Mouse (Mus musculus): ENCODE measurements around the gene Adipor1.
"Not testable (repeated sequence)": the region's sequence is repeated elsewhere in the genome, so short reads cannot be mapped to it uniquely, and the experiment has no call there.

The Adipor1 gene

GRCm38 (mm10) chr1:134419751-134420458 is 4.7 kb downstream of the Adipor1 start:
- DNase-seq: peak; percentile 63

DNA sequence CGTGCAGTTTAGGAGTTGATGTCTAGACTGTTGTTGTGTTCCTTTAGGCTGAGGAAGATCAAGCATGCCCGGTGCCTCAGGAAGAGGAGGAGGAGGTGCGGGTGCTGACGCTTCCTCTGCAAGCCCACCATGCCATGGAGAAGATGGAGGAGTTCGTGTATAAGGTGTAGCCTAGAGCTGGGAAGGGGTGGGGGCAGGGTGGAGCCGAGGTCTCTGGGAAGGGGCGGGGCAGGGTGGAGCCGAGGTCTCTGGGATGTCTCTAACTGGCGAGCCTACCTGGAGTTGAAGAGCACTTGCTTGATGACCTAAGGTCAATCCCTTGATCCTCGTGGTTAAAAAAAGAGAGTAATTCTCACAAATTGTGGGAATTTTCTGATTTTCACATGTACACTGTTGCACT is 8.7 kb downstream of the Adipor1 start:
- no peak for DNase-seq

- no peak for DNase-seq
Observed at GRCm38 (mm10) chr1:134426289-134426688, 11.1 kb downstream of the Adipor1 start.

GRCm38 (mm10) chr1:134433002-134433401 is 17.8 kb downstream of the Adipor1 start:
- DNase-seq: no peak

DNA sequence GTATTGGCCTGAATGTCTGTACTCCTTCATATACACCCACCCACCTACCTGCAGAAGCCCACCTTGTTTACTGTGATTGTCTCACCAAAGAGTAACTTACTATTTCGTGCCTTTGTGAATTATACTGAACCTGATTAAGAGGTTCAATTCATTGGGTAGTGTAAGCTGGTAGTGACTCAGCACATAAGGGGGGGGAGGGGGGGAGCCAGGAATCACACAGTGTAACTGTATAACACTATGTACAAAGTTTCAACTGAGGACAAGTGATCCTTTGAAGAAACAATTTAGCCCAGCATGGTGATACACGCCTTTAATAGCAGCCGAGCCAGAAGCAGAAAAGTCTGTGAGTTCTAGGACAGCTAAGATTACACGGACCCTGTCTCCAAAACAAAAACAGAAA is 18.3 kb downstream of the Adipor1 start:
- no peak for DNase-seq

GRCm38 (mm10) chr1:134435414-134435813 is 20.2 kb downstream of the Adipor1 start:
- DNase-seq: peak; percentile 43

- DNase-seq: no peak
Observed at GRCm38 (mm10) chr1:134440437-134440836, 25.3 kb downstream of the Adipor1 start.

- DNase-seq: not testable (repeated sequence)
Observed at GRCm38 (mm10) chr1:134441737-134442136, 26.6 kb downstream of the Adipor1 start.

- no peak for DNase-seq
Observed at GRCm38 (mm10) chr1:134442394-134442793, 27.2 kb downstream of the Adipor1 start.

DNA sequence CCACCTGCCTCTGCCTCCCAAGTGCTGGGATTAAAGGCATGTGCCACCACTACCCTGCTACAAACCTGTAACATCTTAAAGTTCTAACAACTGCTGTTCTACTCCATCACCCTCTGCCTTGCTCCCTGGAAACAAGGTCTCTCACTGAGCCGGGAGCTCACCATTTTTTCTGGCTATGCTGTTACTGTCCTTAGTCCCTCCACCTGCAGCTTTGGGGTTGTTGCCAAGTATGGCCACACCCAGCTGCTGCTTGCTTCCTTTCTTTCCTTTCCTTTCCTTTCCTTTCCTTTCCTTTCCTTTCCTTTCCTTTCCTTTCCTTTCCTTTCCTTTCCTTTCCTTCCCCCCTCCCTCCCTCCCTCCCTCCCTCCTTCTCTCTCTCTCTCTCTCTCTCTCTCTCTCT is 28.1 kb downstream of the Adipor1 start:
- DNase-seq: not testable (repeated sequence)

DNA sequence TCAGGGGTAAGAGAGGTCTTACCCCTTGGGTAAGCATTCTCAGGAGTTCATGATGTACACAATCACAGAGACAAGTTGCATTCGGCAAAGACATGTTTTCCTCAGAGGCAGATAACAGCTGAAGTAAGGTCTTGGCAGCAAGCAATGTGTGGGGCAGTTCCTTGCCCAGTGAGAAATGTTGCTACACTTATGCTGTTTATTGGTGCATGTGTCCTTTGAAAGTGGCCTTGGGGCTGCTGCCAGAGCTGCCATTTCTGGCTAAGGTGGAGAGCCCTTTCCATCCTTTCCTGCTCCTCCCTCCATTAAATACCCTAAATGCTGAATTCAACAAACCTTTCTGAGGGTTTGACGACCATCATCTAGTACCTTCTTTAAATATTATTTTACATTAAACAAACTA is 30.2 kb downstream of the Adipor1 start:
- DNase-seq: no peak

DNA sequence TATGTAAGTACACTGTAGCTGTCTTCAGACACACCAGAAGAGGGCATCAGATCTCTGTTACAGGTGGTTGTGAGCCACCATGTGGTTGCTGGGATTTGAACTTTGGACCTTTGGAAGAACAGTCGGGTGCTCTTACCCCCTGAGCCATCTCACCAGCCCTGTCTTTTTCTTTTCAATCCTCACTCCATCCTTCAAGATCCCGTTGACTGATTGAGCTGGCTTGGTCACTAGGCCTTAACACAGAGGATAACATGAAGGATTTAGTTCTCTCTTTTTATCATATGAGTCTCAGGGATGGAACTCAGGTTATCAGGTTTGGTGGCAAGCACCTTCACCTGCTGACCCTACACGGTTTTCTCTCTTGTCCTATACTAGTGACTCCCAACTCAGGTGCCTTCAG is 33.4 kb downstream of the Adipor1 start:
- not testable (repeated sequence) for DNase-seq

DNA sequence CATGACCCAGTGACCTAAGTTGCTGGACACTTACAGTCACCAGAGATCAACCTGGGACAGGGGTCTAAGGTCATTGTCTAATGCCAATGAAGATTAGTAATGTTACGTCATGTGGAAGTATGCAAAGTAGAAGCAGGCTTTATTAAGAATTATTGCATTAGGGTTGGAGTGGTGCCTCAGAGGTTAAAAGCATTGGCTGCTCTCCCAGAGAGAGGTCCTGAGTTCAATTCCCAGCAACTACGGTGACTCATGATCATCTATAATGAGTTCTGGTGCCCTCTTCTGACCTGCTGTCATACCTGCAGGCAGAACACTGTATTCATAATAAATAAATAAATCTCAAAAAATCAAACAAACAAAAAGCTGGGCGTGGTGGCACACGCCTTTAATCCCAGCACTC is 35.0 kb downstream of the Adipor1 start:
- no peak for DNase-seq

- peak; percentile 72 for DNase-seq
Observed at GRCm38 (mm10) chr1:134450986-134451385, 35.8 kb downstream of the Adipor1 start.

- DNase-seq: peak; percentile 97
Observed at GRCm38 (mm10) chr1:134454904-134455824, 40.0 kb downstream of the Adipor1 start, which contains the start of gene Klhl12. Gene Klhl12 (plus strand): TSS chr1:134455531.

DNA sequence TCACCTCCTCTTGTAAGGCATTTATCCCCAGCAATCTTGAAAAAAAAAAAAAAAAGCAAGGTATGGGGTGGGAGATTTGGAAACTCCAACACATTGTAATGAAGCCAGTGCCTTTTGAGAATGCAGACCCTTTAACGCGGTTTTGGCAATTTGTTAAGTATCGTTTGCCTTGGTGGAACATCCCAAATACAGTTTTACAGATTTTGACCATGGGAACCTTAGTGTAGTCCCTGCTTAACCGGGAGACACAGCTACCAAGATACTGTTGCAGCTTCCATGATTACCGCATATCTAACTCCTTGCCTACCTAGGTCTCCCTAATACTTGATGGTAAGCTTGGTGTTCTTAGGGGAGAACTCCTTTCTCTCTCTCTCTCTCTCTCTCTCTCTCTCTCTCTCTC is 40.9 kb downstream of the Adipor1 start:
- DNase-seq: no peak

GRCm38 (mm10) chr1:134458139-134458727 is 43.1 kb downstream of the Adipor1 start:
- no peak for DNase-seq

GRCm38 (mm10) chr1:134460294-134461284 is 45.4 kb downstream of the Adipor1 start:
- no peak for DNase-seq

Data from kidney, postnatal 10 days (tissue).